Mouse (Mus musculus) layer of hippocampus, adult 9-11 months (tissue): ENCODE results near the gene Mboat7.

Experiments
- DNase-seq: peaks from one replicate; pipeline ENCODE4 v3.0.0; 2022

Gene Mboat7

GRCm38 (mm10) chr7:3643412-3643811 lies 49.9 kb downstream of the Mboat7 start:
- no peak for DNase-seq

- DNase-seq: no peak
Observed at GRCm38 (mm10) chr7:3630478-3630815, 62.9 kb downstream of the Mboat7 start.

GRCm38 (mm10) chr7:3629543-3630477 lies 63.5 kb downstream of the Mboat7 start, which contains the start of the genes Tfpt and Prpf31:
Tfpt (minus strand) TSS chr7:3629929.
Prpf31 (plus strand) TSS chr7:3629985.
- peak; percentile 94 for DNase-seq

GRCm38 (mm10) chr7:3629030-3629429 lies 64.3 kb downstream of the Mboat7 start:
- DNase-seq: no peak
